Mouse (Mus musculus) G1E (cell line): Measurements from ENCODE around the gene Tcirg1. TPM values are rescaled to one million over a fixed set of nuclear protein-coding genes. Genes with fewer than 3 reads are reported as not detected.

ENCODE experiments used
- ATAC-seq: 2 replicates; pipeline ENCODE4 v1.8.0; 2016; ENCODE audit warnings: mild to moderate bottlenecking; ENCODE audit not compliant: insufficient number of reproducible peaks, poor library complexity, low FRiP score, severe bottlenecking; ENCODE audit errors: extremely low read depth
- DNase-seq: peaks from one replicate; pipeline ENCODE4 v3.0.0; 2012; ENCODE audit warnings: low spot score
- H3K27me3 ChIP-seq: 2 replicates; pipeline ENCODE4 v1.6.1; 2012; ENCODE audit warnings: mild to moderate bottlenecking, low read length, inconsistent platforms; ENCODE audit not compliant: insufficient read depth
- H3K36me3 ChIP-seq: replicated peaks from 2 replicates; pipeline ENCODE3; 2012; ENCODE audit warnings: mild to moderate bottlenecking, inconsistent platforms
- H3K4me1 ChIP-seq: 2 replicates; pipeline ENCODE4 v1.6.1; 2012; ENCODE audit warnings: low read depth, low read length, inconsistent platforms, mixed read lengths; ENCODE audit not compliant: insufficient read depth
- H3K4me3 ChIP-seq: 2 replicates; pipeline ENCODE4 v1.5.1; 2012; ENCODE audit warnings: low read depth, mild to moderate bottlenecking, inconsistent platforms, low read length, moderate library complexity, mixed read lengths
- H3K9me3 ChIP-seq: replicated peaks from 2 replicates; pipeline ENCODE4 v1.6.1; 2012; ENCODE audit warnings: inconsistent platforms
- CTCF ChIP-seq: IDR thresholded peaks from 2 replicates; pipeline ENCODE4 v1.5.1; 2012; ENCODE audit warnings: low read depth, low read length, inconsistent platforms, mixed read lengths
- GATA1 ChIP-seq: IDR thresholded peaks from 2 replicates; pipeline ENCODE4 v1.6.1; 2012; ENCODE audit warnings: borderline replicate concordance, low read length, inconsistent platforms, mixed read lengths
- GATA2 ChIP-seq: IDR thresholded peaks from 2 replicates; pipeline ENCODE4 v1.6.1; 2012; ENCODE audit warnings: low read depth, low read length, inconsistent platforms, borderline replicate concordance
- POLR2AphosphoS5 ChIP-seq: IDR thresholded peaks from 2 replicates; pipeline ENCODE4 v1.6.1; 2012; ENCODE audit warnings: low read depth, low read length, inconsistent platforms; ENCODE audit not compliant: insufficient replicate concordance
- TAL1 ChIP-seq: conservative IDR thresholded peaks from 2 replicates; pipeline ENCODE4 v1.6.1; 2012; ENCODE audit warnings: low read depth, low read length, inconsistent platforms, mixed read lengths
- polyA plus RNA-seq: library from polyadenylated mRNA; stranded (reverse); fragments of >175 nt; gene quantifications from 2 replicates; pipeline ENCODE4 v1.2.3, GENCODE M21; 2012
- total RNA-seq, 2 experiments: library from RNA; stranded (forward) in 1 of 2; stranded (reverse) in 1 of 2; fragments of 200-1000 nt in 1 of 2; fragments of >200 nt in 1 of 2; fragmentation: Nextera tagmentation in 1 of 2; gene quantifications; 2 replicates each; pipeline ENCODE4 v1.2.3; 2014 to 2017

Tcirg1 gene
- total and polyA plus RNA-seq, 3 experiments = 30.7 to 43.9 (median 37.0) TPM

DNA sequence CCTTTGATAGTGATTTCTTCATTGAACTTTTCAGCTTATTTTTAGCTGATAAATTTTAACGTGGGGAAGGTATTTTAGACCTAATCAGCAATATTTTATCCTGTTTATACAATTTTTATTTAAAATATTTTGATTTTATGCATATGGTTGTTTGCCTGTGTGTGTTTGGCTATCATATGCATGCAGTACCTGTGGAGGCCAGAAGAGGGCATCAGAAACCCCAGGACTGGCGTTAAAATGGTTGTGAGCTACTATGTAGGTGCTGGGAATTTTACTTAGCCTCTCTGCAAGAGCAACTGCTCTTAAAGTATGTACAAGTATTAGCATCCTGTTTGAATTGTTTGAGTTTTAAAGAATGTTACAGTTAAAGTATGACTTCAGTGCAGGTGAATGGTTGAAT lies 42.0 kb downstream of the Tcirg1 start:
- Histone ChIP-seq H3K27me3 (no peaks in the 10 kb centered on the region), H3K9me3 (no peaks in the 10 kb centered on the region), H3K4me3 (no peak overlapping the region), H3K36me3 (peaks cover 20% of the 10 kb centered on the region), H3K4me1 (no peaks in the 10 kb centered on the region; the same call in 1 of the 2 replicates)
- ATAC-seq (no peak), DNase-seq (no peak)
- TF ChIP-seq TAL1 (no peak), GATA1 (no peak), GATA2 (no peak), CTCF (no peak), POLR2AphosphoS5 (no peak)

DNA sequence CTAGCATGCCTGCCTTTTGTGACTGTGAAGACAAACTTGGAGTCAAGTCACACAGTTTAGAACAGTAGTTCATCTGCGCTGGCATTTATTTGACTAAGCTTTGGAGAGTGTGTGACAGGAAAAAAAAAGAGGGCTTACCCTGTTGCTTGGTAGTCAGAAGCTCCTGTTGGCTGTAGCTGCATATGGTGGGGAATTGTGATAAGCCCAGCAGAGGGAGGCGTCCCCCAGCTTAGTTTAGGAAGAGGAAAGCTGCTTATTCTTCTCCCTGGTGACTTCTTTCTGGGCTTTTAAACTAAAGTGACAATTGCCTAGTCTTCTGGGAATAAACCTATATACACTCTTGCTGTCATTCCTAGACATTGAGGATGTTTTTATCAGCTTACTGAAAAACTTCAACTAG lies 44.2 kb downstream of the Tcirg1 start:
- DNase-seq (no peak), ATAC-seq (no peak)
- H3K36me3 ChIP-seq = peaks cover 20% of the 10 kb centered on the region
- H3K27me3 ChIP-seq = no peaks in the 10 kb centered on the region
- TF ChIP-seq GATA2 (no peak), TAL1 (no peak), GATA1 (no peak), POLR2AphosphoS5 (no peak), CTCF (no peak)
- no peaks in the 10 kb centered on the region for H3K9me3 ChIP-seq
- no peak overlapping the region for H3K4me3 ChIP-seq
- H3K4me1 ChIP-seq = no peaks in the 10 kb centered on the region; the same call in 1 of the 2 replicates

DNA sequence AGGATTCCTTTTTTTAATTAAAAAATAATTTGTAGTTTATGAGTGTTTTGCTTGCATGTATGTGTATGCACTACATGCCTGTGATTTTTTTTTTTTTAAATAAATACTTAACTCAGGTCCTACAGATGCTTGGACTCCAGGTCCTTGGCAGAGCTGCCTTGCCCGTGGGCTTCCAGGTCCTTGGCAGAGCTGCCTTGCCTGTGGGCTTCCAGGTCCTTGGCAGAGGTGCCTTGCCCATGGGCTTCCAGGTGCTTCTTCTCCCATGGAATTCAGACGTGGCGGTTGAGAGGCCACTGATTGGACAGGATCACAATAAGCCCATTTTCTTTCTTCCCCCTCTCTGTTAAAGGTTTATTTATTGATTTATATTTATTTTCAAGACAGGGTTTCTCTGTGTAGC lies 49.7 kb downstream of the Tcirg1 start:
- no peak for TF ChIP-seq GATA1
- no peak for TF ChIP-seq GATA2
- TF ChIP-seq TAL1 = no peak
- TF ChIP-seq POLR2AphosphoS5 = no peak
- no peak for TF ChIP-seq CTCF
- DNase-seq (no peak), ATAC-seq (no peak)
- Histone ChIP-seq H3K4me3 (no peak overlapping the region), H3K27me3 (no peaks in the 10 kb centered on the region), H3K4me1 (peaks cover 17% of the 10 kb centered on the region), H3K36me3 (peaks cover 21% of the 10 kb centered on the region), H3K9me3 (no peaks in the 10 kb centered on the region)

- peaks cover 28% of the 10 kb centered on the region for H3K4me1 ChIP-seq
Observed at GRCm38 (mm10) chr19:3855601-3856000, 51.3 kb downstream of the Tcirg1 start.

GRCm38 (mm10) chr19:3855091-3855490 lies 51.8 kb downstream of the Tcirg1 start:
- ATAC-seq (no peak), DNase-seq (no peak)
- Histone ChIP-seq H3K4me3 (no peak overlapping the region), H3K27me3 (no peaks in the 10 kb centered on the region), H3K4me1 (peaks cover 29% of the 10 kb centered on the region), H3K9me3 (no peaks in the 10 kb centered on the region), H3K36me3 (peaks cover 17% of the 10 kb centered on the region)
- TF ChIP-seq TAL1 (no peak), GATA1 (no peak)

More at GRCm38 (mm10) chr19:3855601-3856000, 51.3 kb downstream of the Tcirg1 start:
- ATAC-seq (no peak), DNase-seq (no peak)
- H3K27me3 ChIP-seq = no peaks in the 10 kb centered on the region
- TF ChIP-seq TAL1 (no peak), GATA1 (no peak), GATA2 (no peak), CTCF (no peak), POLR2AphosphoS5 (no peak)
- H3K9me3 ChIP-seq = no peaks in the 10 kb centered on the region
- no peak overlapping the region for H3K4me3 ChIP-seq
- H3K36me3 ChIP-seq = peaks cover 17% of the 10 kb centered on the region

- Histone ChIP-seq H3K9me3 (no peaks in the 10 kb centered on the region), H3K4me3 (no peak overlapping the region), H3K4me1 (peaks cover 29% of the 10 kb centered on the region), H3K36me3 (peaks cover 16% of the 10 kb centered on the region), H3K27me3 (no peaks in the 10 kb centered on the region)
- DNase-seq (no peak), ATAC-seq (no peak)
- TF ChIP-seq GATA1 (no peak), TAL1 (no peak), POLR2AphosphoS5 (no peak), GATA2 (no peak), CTCF (no peak)
Observed at GRCm38 (mm10) chr19:3853891-3854290, 53.0 kb downstream of the Tcirg1 start.

DNA sequence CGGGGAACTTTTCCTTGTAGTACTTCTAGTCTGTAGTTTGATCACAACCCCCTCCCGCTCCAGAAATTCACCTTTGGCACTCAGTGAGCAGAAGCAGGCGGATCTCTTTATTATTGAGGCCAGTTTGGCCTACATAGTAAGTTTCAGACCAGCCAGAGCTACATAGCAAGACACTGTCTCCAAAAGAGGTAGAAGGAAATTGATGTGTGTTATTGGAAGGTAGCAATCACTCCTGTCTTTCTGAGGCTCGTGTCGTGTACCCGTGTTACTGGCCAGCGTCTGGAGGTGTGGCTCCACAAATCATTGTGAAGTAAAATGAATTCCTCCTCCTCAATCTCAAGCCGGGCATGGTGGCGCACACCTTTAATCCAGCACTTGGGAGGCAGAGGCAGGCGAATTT lies 53.8 kb downstream of the Tcirg1 start:
- peaks cover 29% of the 10 kb centered on the region for H3K4me1 ChIP-seq
- ATAC-seq = no peak
- no peak for TF ChIP-seq GATA1
- TF ChIP-seq TAL1 = no peak
- TF ChIP-seq CTCF = no peak
- peaks cover 15% of the 10 kb centered on the region for H3K36me3 ChIP-seq
- no peaks in the 10 kb centered on the region for H3K9me3 ChIP-seq
- no peak for DNase-seq
- H3K4me3 ChIP-seq = no peak overlapping the region; the same call in 1 of the 2 replicates
- H3K27me3 ChIP-seq = no peaks in the 10 kb centered on the region
